Mouse (Mus musculus) layer of hippocampus, postnatal 14 days (tissue): ENCODE measurements around the gene Tmem204. TPM values are rescaled to one million over a fixed set of nuclear protein-coding genes. Genes with fewer than 3 reads are reported as not detected.

ENCODE experiments used
- DNase-seq, 2 experiments: peaks; one replicate each; pipeline ENCODE4 v3.0.0; 2021 to 2022; ENCODE audit warnings: low spot score in 2 of 2, mixed read lengths in 1 of 2
- total RNA-seq, 2 experiments: library from RNA; stranded (reverse); gene quantifications; 2 replicates each; pipeline ENCODE4 v1.2.3; 2021

Gene Tmem204
- total RNA-seq, 2 experiments from 2014 or later: 10.1 to 10.7 TPM

DNA sequence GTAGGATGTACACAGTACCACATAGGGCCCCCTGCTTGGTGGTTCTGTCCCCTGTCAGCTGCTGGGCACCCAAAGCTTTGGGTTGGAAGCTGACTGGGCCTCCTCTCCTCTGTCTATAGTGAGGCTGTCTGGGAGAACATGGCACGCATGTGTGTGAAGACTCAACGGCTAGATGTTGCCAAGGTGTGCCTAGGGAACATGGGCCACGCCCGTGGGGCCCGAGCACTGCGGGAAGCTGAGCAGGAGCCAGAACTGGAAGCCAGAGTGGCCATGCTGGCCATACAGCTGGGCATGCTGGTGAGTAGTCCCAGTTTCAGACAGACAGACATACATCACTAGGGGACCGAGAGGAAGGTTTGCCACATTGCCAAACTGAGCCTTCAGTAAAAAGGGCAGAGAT lies 3.3 kb upstream of the Tmem204 start:
- no peak for DNase-seq

DNA sequence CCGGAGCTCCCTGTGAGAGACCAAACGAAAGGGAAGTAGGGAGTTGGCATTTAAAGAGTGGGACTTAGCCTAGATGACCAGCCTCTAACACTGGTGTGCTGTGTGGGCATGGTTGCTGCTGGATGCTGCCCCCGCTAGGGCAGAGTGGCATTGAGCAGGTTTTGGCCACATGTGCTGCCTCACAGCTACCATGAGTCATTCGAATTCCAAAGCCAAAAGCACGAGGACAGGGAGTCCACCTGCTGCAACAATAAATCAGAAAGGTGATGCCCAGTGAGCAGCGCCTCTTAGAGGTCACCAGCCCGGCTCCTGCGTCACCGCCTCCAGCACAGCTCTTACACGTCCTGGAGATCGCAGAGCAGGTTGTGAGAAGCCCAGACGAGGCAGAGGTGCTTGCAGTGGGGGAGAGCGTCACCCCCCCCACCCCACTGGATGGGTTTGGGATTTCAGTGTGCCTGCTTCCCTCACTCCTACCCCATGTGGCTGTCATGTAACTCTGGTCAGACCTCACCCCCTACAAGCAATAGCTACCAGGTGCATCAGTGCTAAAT lies 1.5 kb upstream of the Tmem204 start:
- no peak for DNase-seq

GRCm38 (mm10) chr17:25082887-25083286 lies 504 bp downstream of the Tmem204 start:
- no peak for DNase-seq

GRCm38 (mm10) chr17:25082081-25082847 lies 1.1 kb downstream of the Tmem204 start:
- DNase-seq: peak in 1 of 2 experiments; percentile 31

DNA sequence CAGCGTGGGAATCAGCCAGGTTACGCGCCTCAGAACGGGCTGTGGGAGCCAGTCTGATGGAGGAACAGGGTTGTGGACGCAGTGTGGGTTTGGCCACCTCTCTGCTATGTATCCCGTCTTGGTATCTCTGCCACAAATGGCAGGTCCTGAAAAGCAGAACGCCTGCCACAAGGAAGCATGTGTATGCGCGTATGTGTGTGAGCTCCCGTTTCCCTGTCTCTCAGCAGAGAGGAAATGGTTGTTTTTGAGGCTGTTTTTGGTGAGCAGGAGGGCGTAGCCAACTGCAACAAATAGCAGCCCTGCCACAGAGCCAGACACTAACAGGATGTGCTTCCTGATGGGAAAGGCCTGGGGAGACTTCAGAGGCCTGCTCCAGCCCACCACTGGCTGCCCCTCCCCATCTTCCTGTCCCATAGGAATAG lies 2.4 kb downstream of the Tmem204 start:
- peak in 1 of 2 experiments; percentile 22 for DNase-seq

DNA sequence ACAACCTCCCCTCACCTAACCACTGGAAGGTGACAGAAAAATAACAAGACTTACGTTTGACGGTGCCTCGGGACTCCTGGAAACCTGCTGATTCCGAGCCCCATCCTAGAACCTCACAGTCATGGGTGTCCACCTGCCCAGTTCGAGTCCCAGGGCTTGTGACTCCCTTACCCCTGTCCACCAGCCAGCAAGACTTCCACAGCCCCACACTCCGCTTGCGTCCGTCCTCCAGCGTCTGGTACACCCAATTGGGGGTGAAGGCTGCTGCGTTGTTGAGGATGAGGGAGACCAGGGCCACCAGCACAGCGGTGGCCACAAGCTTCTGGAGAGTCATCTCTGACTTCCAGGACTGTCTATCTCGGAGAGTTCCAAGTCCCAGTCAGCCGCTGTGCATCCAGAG lies 3.2 kb downstream of the Tmem204 start:
- no peak for DNase-seq

DNA sequence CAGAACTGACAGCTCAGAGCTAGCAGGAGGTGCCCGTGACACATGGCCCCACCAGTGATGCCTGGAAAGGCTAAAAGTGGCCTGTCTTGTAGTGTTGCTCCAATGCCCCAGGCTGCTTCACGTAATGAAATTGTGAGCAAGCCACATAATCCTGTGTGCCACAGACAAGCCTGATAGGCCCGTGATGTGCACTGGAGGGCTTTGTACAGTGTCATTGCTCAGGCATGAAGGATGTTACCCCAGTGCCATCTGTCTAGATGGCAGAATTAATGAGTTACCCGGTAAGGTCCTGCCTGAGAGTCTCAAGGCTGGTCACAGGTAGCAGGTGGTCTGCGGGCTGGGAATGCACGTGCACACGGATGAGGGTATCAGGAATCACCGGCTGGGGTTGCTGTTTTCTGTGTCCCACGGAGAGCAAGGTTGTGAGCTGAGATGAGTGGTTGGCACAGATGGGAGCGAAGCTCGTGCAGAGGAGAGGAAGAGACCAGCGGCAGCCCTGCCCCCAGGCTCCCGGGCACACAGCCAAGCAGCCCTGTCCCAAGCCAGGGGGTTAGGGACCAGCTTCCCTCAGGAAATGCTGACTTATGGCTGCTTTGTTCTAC lies 5.5 kb downstream of the Tmem204 start:
- DNase-seq: peak; percentile 54 to 60

DNA sequence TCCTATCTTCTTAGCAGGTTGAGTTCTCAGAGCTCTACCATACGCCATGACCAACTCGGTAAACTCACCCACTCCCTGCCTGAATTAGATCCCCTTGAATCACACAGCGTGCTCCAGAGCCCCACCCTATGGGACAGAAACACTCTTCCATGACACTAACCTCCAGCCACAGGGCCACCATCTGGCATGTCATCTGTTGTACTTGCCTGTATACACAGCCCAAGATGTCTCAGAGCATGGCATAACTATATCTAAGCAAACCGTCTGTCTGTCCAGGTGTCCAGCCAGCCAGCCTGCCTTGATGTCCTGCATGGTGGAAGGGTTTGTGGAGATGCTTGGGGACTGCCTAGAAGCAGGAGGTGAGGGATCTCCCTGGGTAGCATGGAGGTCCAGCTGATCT lies 6.5 kb downstream of the Tmem204 start:
- no peak for DNase-seq

- no peak for DNase-seq
Observed at GRCm38 (mm10) chr17:25068690-25069089, 14.7 kb downstream of the Tmem204 start.

DNA sequence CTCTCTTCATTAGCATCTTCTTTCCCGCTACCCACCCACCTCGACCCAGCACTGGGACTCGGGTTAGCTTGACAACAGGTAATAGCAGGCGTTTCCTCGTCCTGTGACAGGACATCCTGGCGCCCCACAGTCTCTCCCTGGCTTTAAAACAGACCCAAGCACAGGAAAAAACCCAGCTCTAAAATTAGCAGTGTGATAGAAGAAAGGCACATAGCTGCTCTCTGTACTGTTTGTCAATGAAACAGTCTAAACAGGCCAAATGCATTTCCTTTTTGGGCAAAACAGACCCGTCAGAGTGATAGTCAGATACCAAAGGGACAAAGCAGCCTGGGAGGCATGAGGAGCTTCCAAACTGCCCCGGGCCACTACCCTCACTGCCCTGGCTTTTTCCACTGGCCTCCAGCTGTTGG lies 15.9 kb downstream of the Tmem204 start:
- DNase-seq: no peak

GRCm38 (mm10) chr17:25066595-25066994 lies 16.8 kb downstream of the Tmem204 start:
- DNase-seq: no peak

- DNase-seq: no peak
Observed at GRCm38 (mm10) chr17:25065189-25065588, 18.2 kb downstream of the Tmem204 start.

- DNase-seq: no peak
Observed at GRCm38 (mm10) chr17:25064351-25064750, 19.0 kb downstream of the Tmem204 start.

DNA sequence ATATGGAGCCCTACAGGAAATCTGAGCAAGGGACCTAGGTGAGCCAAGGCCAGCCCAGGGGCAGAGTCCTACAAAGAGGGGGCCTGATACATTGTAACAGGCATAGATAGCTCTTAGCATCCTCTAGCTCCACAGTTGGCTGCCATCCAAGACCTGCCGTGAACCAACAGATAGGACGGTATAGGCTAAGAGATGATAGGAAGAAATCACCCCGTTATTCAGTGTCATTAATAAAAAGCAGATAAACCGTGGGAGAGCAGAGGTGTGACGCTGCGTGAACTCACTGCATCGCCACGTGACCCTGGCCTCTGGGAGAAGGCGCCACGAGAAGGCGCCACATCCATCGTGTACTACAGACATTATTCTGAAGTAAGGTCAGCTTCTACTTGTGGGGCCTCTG lies 19.5 kb downstream of the Tmem204 start:
- no peak for DNase-seq

DNA sequence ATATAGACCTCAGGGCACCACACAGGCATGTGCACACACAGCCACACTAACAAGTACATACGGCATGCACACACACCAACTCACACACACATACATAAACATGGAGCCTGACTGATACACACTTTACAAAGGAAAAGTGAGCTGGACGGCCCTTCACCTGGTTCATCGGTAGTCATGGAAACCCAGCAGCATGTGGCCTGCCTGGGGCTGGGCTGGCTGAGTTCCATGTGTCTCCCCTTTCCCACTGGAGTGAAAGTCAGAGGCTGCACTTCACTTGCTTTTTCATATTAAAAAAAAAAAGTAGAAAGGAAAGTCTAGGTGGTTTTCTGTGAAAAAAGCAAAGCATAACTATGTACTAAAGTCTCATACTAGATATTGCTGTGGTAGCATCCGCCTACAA lies 20.1 kb downstream of the Tmem204 start:
- DNase-seq: no peak

- no peak for DNase-seq
Observed at GRCm38 (mm10) chr17:25057041-25057440, 26.4 kb downstream of the Tmem204 start.

- DNase-seq: no peak
Observed at GRCm38 (mm10) chr17:25053274-25053673, 30.1 kb downstream of the Tmem204 start.

GRCm38 (mm10) chr17:25047143-25047542 lies 36.2 kb downstream of the Tmem204 start:
- no peak for DNase-seq

- DNase-seq: no peak
Observed at GRCm38 (mm10) chr17:25045281-25045680, 38.1 kb downstream of the Tmem204 start.

- DNase-seq: no peak
Observed at GRCm38 (mm10) chr17:25044879-25045278, 38.5 kb downstream of the Tmem204 start.

GRCm38 (mm10) chr17:25036183-25036582 lies 47.2 kb downstream of the Tmem204 start:
- no peak for DNase-seq

GRCm38 (mm10) chr17:25016292-25017132 lies 66.9 kb downstream of the Tmem204 start:
- DNase-seq: peak; percentile 18 to 34
